28 mouse cellular contexts compared by ENCODE assay signal in genomic region chr9:57156383-57156782, GRCm38 (mm10). TPM values are rescaled to one million over a fixed set of nuclear protein-coding genes. Genes with fewer than 3 reads are reported as not detected.
DNase-seq lines count a peak whose midpoint lies in the region; ATAC-seq lines count a peak whose summit lies in the region.
"Had no signal": no experiment of that assay in that cellular context is flagged by ENCODE, and none has a peak within 500 bp of the region (broad histone marks: within the 10 kb centered on the region; RNA-seq: fewer than 3 reads in every experiment).

No protein-coding gene starts in this region.

- H3K36me3 ChIP-seq in forebrain, embryonic 13.5 days (ENCODE audit: poor library complexity, severe bottlenecking): peaks cover 18% of the 10 kb centered on the region
- no peaks in the 10 kb centered on the region for H3K36me3 ChIP-seq in forebrain, embryonic 16.5 days (ENCODE audit: control insufficient read depth, insufficient read depth)
- peaks cover 23% of the 10 kb centered on the region for H3K36me3 ChIP-seq in midbrain, embryonic 13.5 days
- peaks cover 13% of the 10 kb centered on the region for H3K36me3 ChIP-seq in midbrain, embryonic 14.5 days (ENCODE audit: control insufficient read depth, insufficient read depth, low read length)
- H3K36me3 ChIP-seq: forebrain, embryonic 15.5 days had no signal

- peaks cover 15% of the 10 kb centered on the region for H3K4me1 ChIP-seq in forebrain, embryonic 13.5 days
- peaks cover 22% of the 10 kb centered on the region for H3K4me1 ChIP-seq in forebrain, embryonic 16.5 days (replicated peaks; ENCODE audit: control insufficient read depth, insufficient read depth, low read length)
- peaks cover 27% of the 10 kb centered on the region for H3K4me1 ChIP-seq in midbrain, embryonic 13.5 days (replicated peaks)
- peaks cover 10% of the 10 kb centered on the region for H3K4me1 ChIP-seq in midbrain, embryonic 14.5 days (ENCODE audit: control insufficient read depth, insufficient read depth, low read length)

- H3K9ac ChIP-seq in forebrain, embryonic 13.5 days: no peak overlapping the region
- no peak overlapping the region for H3K9ac ChIP-seq in forebrain, embryonic 16.5 days (replicated peaks; ENCODE audit: low read depth, low read length)
- 0 out of 2 replicates have a peak overlapping the region, but pooled peaks have one; percentile 86 for H3K9ac ChIP-seq in midbrain, embryonic 13.5 days (replicated peaks)
- no peak overlapping the region for H3K9ac ChIP-seq in midbrain, embryonic 14.5 days (replicated peaks; ENCODE audit: low read length)
- H3K9ac ChIP-seq: embryonic facial prominence, embryonic 15.5 days; forebrain, embryonic 15.5 days; heart, embryonic 13.5 days; hindbrain, embryonic 14.5 days had no signal

- no peak overlapping the region for H3K4me3 ChIP-seq in forebrain, embryonic 13.5 days
- H3K4me3 ChIP-seq in forebrain, embryonic 16.5 days (replicated peaks; ENCODE audit: low read length): no peak overlapping the region
- 0 out of 2 replicates have a peak overlapping the region, but pooled peaks have one; percentile 89 for H3K4me3 ChIP-seq in midbrain, embryonic 13.5 days (replicated peaks)
- H3K4me3 ChIP-seq in midbrain, embryonic 14.5 days (replicated peaks; ENCODE audit: low read depth, low read length): no peak overlapping the region
- H3K4me3 ChIP-seq: embryonic facial prominence, embryonic 15.5 days; forebrain, embryonic 15.5 days; gastrocnemius, adult 2 months; heart, adult 2 months; heart, embryonic 13.5 days had no signal

- 0 out of 2 replicates have a peak overlapping the region, but pooled peaks have one; percentile 7 for H3K4me2 ChIP-seq in forebrain, embryonic 13.5 days
- no peak overlapping the region for H3K4me2 ChIP-seq in forebrain, embryonic 16.5 days (ENCODE audit: low read length)
- H3K4me2 ChIP-seq in midbrain, embryonic 13.5 days (replicated peaks): peak overlapping the region; percentile 93; the same call in 1 of the 2 replicates
- H3K4me2 ChIP-seq in midbrain, embryonic 14.5 days (ENCODE audit: low read length): no peak overlapping the region

- ATAC-seq in forebrain, embryonic 13.5 days: no peak
- ATAC-seq in forebrain, embryonic 16.5 days: no peak
- no peak for ATAC-seq in midbrain, embryonic 13.5 days
- no peak for ATAC-seq in midbrain, embryonic 14.5 days (ENCODE audit: low FRiP score, low TSS enrichment)
- ATAC-seq: CD4-positive, CD25-positive, alpha-beta regulatory T cell, adult 4 months; forebrain, embryonic 15.5 days; hindbrain, postnatal 0 days; inflammation-experienced regulatory T-cells, adult 6 months; intestine, embryonic 16.5 days; Patski had no signal

- DNase-seq in midbrain, embryonic 14.5 days: no peak
- DNase-seq in naive thymus-derived CD4-positive, alpha-beta T cell, adult 2 months (ENCODE audit: low read depth): peak; percentile 5
- no peak for DNase-seq in spleen, postnatal 36 days (ENCODE audit: low spot score in 2 of 2)
- DNase-seq: adrenal gland, postnatal 10 days; adrenal gland, postnatal 36 days; cerebellum, adult 18-20 months; cerebellum, adult 9-11 months; cerebellum, postnatal 36 days; embryo, embryonic 11 days; gastrocnemius, adult 2 months; gastrocnemius, postnatal 14 days; heart, adult 2 months; heart, postnatal 14 days; heart, postnatal 4 days had no signal

- no peak overlapping the region for H3K27ac ChIP-seq in forebrain, embryonic 13.5 days
- no peak overlapping the region for H3K27ac ChIP-seq in forebrain, embryonic 16.5 days (ENCODE audit: low read length)
- no peak overlapping the region for H3K27ac ChIP-seq in midbrain, embryonic 13.5 days
- H3K27ac ChIP-seq in midbrain, embryonic 14.5 days (replicated peaks; ENCODE audit: low read depth, low read length): no peak overlapping the region
- H3K27ac ChIP-seq: embryonic facial prominence, embryonic 15.5 days; forebrain, embryonic 15.5 days; gastrocnemius, adult 2 months; heart, adult 2 months; heart, embryonic 10.5 days; heart, embryonic 13.5 days; hindbrain, embryonic 14.5 days; hindbrain, postnatal 0 days had no signal

- 95% methylated on average over 7 of the region's 7 CpGs for WGBS in forebrain, embryonic 13.5 days
- 92% methylated on average over 7 of the region's 7 CpGs for WGBS in forebrain, embryonic 16.5 days
- 93% methylated on average over 7 of the region's 7 CpGs for WGBS in midbrain, embryonic 13.5 days
- 96% methylated on average over 7 of the region's 7 CpGs for WGBS in midbrain, embryonic 14.5 days

- peaks cover 5% of the 10 kb centered on the region; the same call in 1 of the 2 replicates for H3K27me3 ChIP-seq in forebrain, embryonic 13.5 days
- H3K27me3 ChIP-seq in forebrain, embryonic 16.5 days (replicated peaks; ENCODE audit: control insufficient read depth, insufficient read depth, low read length): 0 out of 2 replicates have a peak, but pooled peaks cover 4% of the 10 kb centered on the region
- H3K27me3 ChIP-seq in midbrain, embryonic 13.5 days: 0 out of 2 replicates have a peak, but pooled peaks cover 5% of the 10 kb centered on the region
- H3K27me3 ChIP-seq in midbrain, embryonic 14.5 days (ENCODE audit: control insufficient read depth, insufficient read depth, low read length): no peaks in the 10 kb centered on the region
- H3K27me3 ChIP-seq: embryonic facial prominence, embryonic 15.5 days; forebrain, embryonic 15.5 days; Patski had no signal

- no peaks in the 10 kb centered on the region for H3K9me3 ChIP-seq in forebrain, embryonic 13.5 days (replicated peaks)
- no peaks in the 10 kb centered on the region for H3K9me3 ChIP-seq in forebrain, embryonic 16.5 days (ENCODE audit: control insufficient read depth, low read length)
- no peaks in the 10 kb centered on the region for H3K9me3 ChIP-seq in midbrain, embryonic 13.5 days
- no peaks in the 10 kb centered on the region for H3K9me3 ChIP-seq in midbrain, embryonic 14.5 days (ENCODE audit: control insufficient read depth, low read length)
- H3K9me3 ChIP-seq: embryonic facial prominence, embryonic 15.5 days; forebrain, embryonic 15.5 days; G1E; heart, embryonic 10.5 days; heart, embryonic 13.5 days had no signal

RNA-seq across cellular contexts. Expression of gene Commd4, which starts 1.7 kb away (rescaled TPM):
- polyA plus RNA-seq in forebrain, embryonic 13.5 days (2015; fragmentation: Nextera tagmentation; extraction: Ambion mirVana): 155 and 164 TPM in 2 replicates
- 185 and 213 TPM in 2 replicates for polyA plus RNA-seq in forebrain, embryonic 16.5 days (2015; fragmentation: Nextera tagmentation; extraction: Ambion mirVana)
- polyA plus RNA-seq in midbrain, embryonic 13.5 days (2015; fragmentation: Nextera tagmentation; extraction: Ambion mirVana): 169 and 177 TPM in 2 replicates
- polyA plus RNA-seq in midbrain, embryonic 14.5 days (2014; fragmentation: Nextera tagmentation; extraction: Ambion mirVana): 159 and 190 TPM in 2 replicates

RNA-seq across cellular contexts. Expression of gene Neil1, which starts 8.3 kb away (rescaled TPM):
- 6.5 and 8.2 TPM in 2 replicates for polyA plus RNA-seq in forebrain, embryonic 13.5 days (2015; fragmentation: Nextera tagmentation; extraction: Ambion mirVana)
- polyA plus RNA-seq in forebrain, embryonic 16.5 days (2015; fragmentation: Nextera tagmentation; extraction: Ambion mirVana): 7.5 and 10.6 TPM in 2 replicates
- polyA plus RNA-seq in midbrain, embryonic 13.5 days (2015; fragmentation: Nextera tagmentation; extraction: Ambion mirVana): 10.4 TPM in 2 replicates
- polyA plus RNA-seq in midbrain, embryonic 14.5 days (2014; fragmentation: Nextera tagmentation; extraction: Ambion mirVana): 7.2 and 8.3 TPM in 2 replicates

RNA-seq across cellular contexts. Expression of gene Man2c1, which starts 25.9 kb away (rescaled TPM):
- 51.6 and 54.3 TPM in 2 replicates for polyA plus RNA-seq in forebrain, embryonic 13.5 days (2015; fragmentation: Nextera tagmentation; extraction: Ambion mirVana)
- 66.4 and 95.4 TPM in 2 replicates for polyA plus RNA-seq in forebrain, embryonic 16.5 days (2015; fragmentation: Nextera tagmentation; extraction: Ambion mirVana)
- polyA plus RNA-seq in midbrain, embryonic 13.5 days (2015; fragmentation: Nextera tagmentation; extraction: Ambion mirVana): 69.3 and 70.0 TPM in 2 replicates
- polyA plus RNA-seq in midbrain, embryonic 14.5 days (2014; fragmentation: Nextera tagmentation; extraction: Ambion mirVana): 43.0 and 52.2 TPM in 2 replicates

Comparison
In these comparisons a context has a peak if more than half of its experiments do, and no peak if none do; other contexts are left out.
1. H3K4me2 ChIP-seq: peak in forebrain, embryonic 13.5 days (single experiment) and midbrain, embryonic 13.5 days (single experiment); none in forebrain, embryonic 16.5 days (single experiment) and midbrain, embryonic 14.5 days (single experiment).